Mouse (Mus musculus) MEL (cell line): ENCODE results near the gene Kat6b. TPM values are rescaled to one million over a fixed set of nuclear protein-coding genes. Genes with fewer than 3 reads are reported as not detected.
"Not testable (repeated sequence)": the region's sequence is repeated elsewhere in the genome, so short reads cannot be mapped to it uniquely, and the experiment has no call there.

Experiments used
- DNase-seq: peaks from one replicate; pipeline ENCODE4 v3.0.0; 2011; ENCODE audit warnings: low read depth, low spot score
- H3K27ac ChIP-seq: 2 replicates; pipeline ENCODE4 v1.5.1; 2012; ENCODE audit warnings: low read depth, mild to moderate bottlenecking, control low read depth, low read length, moderate library complexity; ENCODE audit not compliant: control insufficient read depth
- H3K27me3 ChIP-seq, 2 experiments: fragments of 150-350 bp in 1 of 2; sonication (generic) in 1 of 2; 2 replicates each; pipeline ENCODE4 v1.6.1; 2012; ENCODE audit warnings: low read length in 2 of 2, mild to moderate bottlenecking in 2 of 2, improper control_type of control experiment in 1 of 2, moderate library complexity in 1 of 2; ENCODE audit not compliant: insufficient read depth in 2 of 2, control insufficient read depth in 1 of 2
- H3K36me3 ChIP-seq, 2 experiments: 2 replicates each; pipeline ENCODE4 v1.6.1; 2012 to 2014; ENCODE audit warnings: low read length in 2 of 2, improper control_type of control experiment in 1 of 2, inconsistent platforms in 1 of 2, mild to moderate bottlenecking in 1 of 2; ENCODE audit not compliant: insufficient read depth in 2 of 2, control insufficient read depth in 1 of 2
- H3K4me1 ChIP-seq, 2 experiments: fragments of 150-350 bp in 1 of 2; sonication (generic) in 1 of 2; 2 replicates each; pipeline ENCODE4 v1.6.1; 2012; ENCODE audit warnings: low read length in 2 of 2, improper control_type of control experiment in 1 of 2, mild to moderate bottlenecking in 1 of 2; ENCODE audit not compliant: insufficient read depth in 2 of 2, control insufficient read depth in 1 of 2
- H3K4me3 ChIP-seq, 2 experiments: fragments of 150-350 bp in 1 of 2; sonication (generic) in 1 of 2; 2 replicates each; pipeline ENCODE4 v1.5.1; 2012; ENCODE audit warnings: low read depth in 2 of 2, low read length in 2 of 2, mild to moderate bottlenecking in 2 of 2, moderate library complexity in 2 of 2, control low read depth in 1 of 2, improper control_type of control experiment in 1 of 2; ENCODE audit not compliant: control insufficient read depth in 1 of 2, insufficient read depth in 1 of 2
- H3K79me2 ChIP-seq: 2 replicates; pipeline ENCODE4 v1.6.1; 2012; ENCODE audit warnings: mild to moderate bottlenecking, low read length, moderate library complexity; ENCODE audit not compliant: control insufficient read depth, poor library complexity, insufficient read depth
- H3K9ac ChIP-seq: 2 replicates; pipeline ENCODE4 v1.6.1; 2012; ENCODE audit warnings: low read depth, mild to moderate bottlenecking, control low read depth, low read length, moderate library complexity; ENCODE audit not compliant: control insufficient read depth, poor library complexity, severe bottlenecking
- H3K9me3 ChIP-seq: fragments of 150-350 bp; sonication (generic); replicated peaks from 2 replicates; pipeline ENCODE4 v1.6.1; 2012; ENCODE audit warnings: mild to moderate bottlenecking, low read length, improper control_type of control experiment, moderate library complexity; ENCODE audit not compliant: insufficient read depth
- BHLHE40 ChIP-seq: IDR thresholded peaks from 2 replicates; pipeline ENCODE4 v1.6.1; 2012; ENCODE audit warnings: low read depth, mild to moderate bottlenecking, inconsistent platforms, low read length, improper control_type of control experiment, borderline replicate concordance
- CHD2 ChIP-seq: IDR thresholded peaks from 2 replicates; pipeline ENCODE4 v1.6.1; 2011; ENCODE audit warnings: low read length, improper control_type of control experiment
- CTCF ChIP-seq, 3 experiments: IDR thresholded peaks in 2 of 3; conservative IDR thresholded peaks in 1 of 3; 2 replicates each; pipeline ENCODE4 v1.5.1; 2011 to 2012; ENCODE audit warnings: low read length in 3 of 3, low read depth in 2 of 3, mild to moderate bottlenecking in 2 of 3, improper control_type of control experiment in 1 of 3, inconsistent platforms in 1 of 3, mixed read lengths in 1 of 3, moderate library complexity in 1 of 3; ENCODE audit not compliant: control insufficient read depth in 1 of 3, insufficient read depth in 1 of 3, poor library complexity in 1 of 3, severe bottlenecking in 1 of 3
- EP300 ChIP-seq, 2 experiments: IDR thresholded peaks; 2 replicates each; pipeline ENCODE4 v1.6.1; 2011; ENCODE audit warnings: improper control_type of control experiment in 2 of 2, low read length in 2 of 2, low read depth in 1 of 2, mild to moderate bottlenecking in 1 of 2
- ETS1 ChIP-seq: IDR thresholded peaks from 2 replicates; pipeline ENCODE4 v1.6.1; 2012; ENCODE audit warnings: low read depth, mild to moderate bottlenecking, inconsistent platforms, low read length, improper control_type of control experiment, moderate library complexity
- GATA1 ChIP-seq: IDR thresholded peaks from 2 replicates; pipeline ENCODE4 v1.6.1; 2011; ENCODE audit warnings: low read depth, low read length, improper control_type of control experiment
- HCFC1 ChIP-seq: IDR thresholded peaks from 2 replicates; pipeline ENCODE4 v1.6.1; 2012; ENCODE audit warnings: low read depth, mild to moderate bottlenecking, inconsistent platforms, low read length, improper control_type of control experiment, moderate library complexity
- MAZ ChIP-seq: IDR thresholded peaks from 2 replicates; pipeline ENCODE4 v1.6.1; 2012; ENCODE audit warnings: low read depth, mild to moderate bottlenecking, inconsistent platforms, low read length, improper control_type of control experiment
- MEF2A ChIP-seq: IDR thresholded peaks from 2 replicates; pipeline ENCODE4 v1.6.1; 2014; ENCODE audit warnings: low read depth, mild to moderate bottlenecking, inconsistent platforms, low read length, improper control_type of control experiment; ENCODE audit not compliant: poor library complexity, insufficient replicate concordance, severe bottlenecking; ENCODE audit errors: extremely low read depth
- NRF1 ChIP-seq: IDR thresholded peaks from 2 replicates; pipeline ENCODE4 v1.6.1; 2014; ENCODE audit warnings: low read depth, mild to moderate bottlenecking, inconsistent platforms, low read length, improper control_type of control experiment, moderate library complexity; ENCODE audit not compliant: poor library complexity, insufficient read depth, severe bottlenecking
- POLR2A ChIP-seq, 2 experiments: IDR thresholded peaks; 2 replicates each; pipeline ENCODE4 v1.6.1; 2011 to 2012; ENCODE audit warnings: low read length in 2 of 2, mild to moderate bottlenecking in 2 of 2, control low read depth in 1 of 2, improper control_type of control experiment in 1 of 2, low read depth in 1 of 2, moderate library complexity in 1 of 2; ENCODE audit not compliant: control insufficient read depth in 1 of 2, insufficient read depth in 1 of 2, poor library complexity in 1 of 2
- POLR2AphosphoS2 ChIP-seq: IDR thresholded peaks from 2 replicates; pipeline ENCODE4 v1.6.1; 2011; ENCODE audit warnings: low read length, improper control_type of control experiment
- POLR2AphosphoS5 ChIP-seq: IDR thresholded peaks from 2 replicates; pipeline ENCODE4 v1.6.1; 2012; ENCODE audit warnings: low read depth, borderline replicate concordance, mild to moderate bottlenecking, inconsistent platforms, low read length, moderate library complexity, mixed read lengths
- SMC3 ChIP-seq: IDR thresholded peaks from 2 replicates; pipeline ENCODE4 v1.6.1; 2011; ENCODE audit warnings: low read depth, low read length, improper control_type of control experiment
- USF2 ChIP-seq, 2 experiments: IDR thresholded peaks; 2 replicates each; pipeline ENCODE4 v1.6.1; 2011 to 2012; ENCODE audit warnings: improper control_type of control experiment in 2 of 2, low read length in 2 of 2, borderline replicate concordance in 1 of 2, inconsistent platforms in 1 of 2, low read depth in 1 of 2, mild to moderate bottlenecking in 1 of 2; ENCODE audit not compliant: insufficient read depth in 1 of 2
- ZC3H11A ChIP-seq: IDR thresholded peaks from 2 replicates; pipeline ENCODE4 v1.6.1; 2012; ENCODE audit warnings: low read depth, mild to moderate bottlenecking, inconsistent platforms, low read length, improper control_type of control experiment
- ZKSCAN1 ChIP-seq: IDR thresholded peaks from 2 replicates; pipeline ENCODE4 v1.6.1; 2012; ENCODE audit warnings: low read depth, mild to moderate bottlenecking, inconsistent platforms, low read length, improper control_type of control experiment, moderate library complexity
- ZMIZ1 ChIP-seq: IDR thresholded peaks from 2 replicates; pipeline ENCODE4 v1.6.1; 2012; ENCODE audit warnings: low read depth, mild to moderate bottlenecking, inconsistent platforms, low read length, improper control_type of control experiment, moderate library complexity
- ZNF384 ChIP-seq: IDR thresholded peaks from 2 replicates; pipeline ENCODE4 v1.6.1; 2012; ENCODE audit warnings: low read depth, mild to moderate bottlenecking, inconsistent platforms, low read length, improper control_type of control experiment
- polyA plus RNA-seq, 2 experiments: library from polyadenylated mRNA; stranded (reverse) in 1 of 2; unstranded in 1 of 2; fragments of >175 nt in 1 of 2; fragments of >200 nt in 1 of 2; gene quantifications; 2 replicates each; pipeline versions ENCODE4 v1.2.1 to v1.2.4; 2012; ENCODE audit warnings: low replicate concordance in 2 of 2, low read depth in 1 of 2; ENCODE audit not compliant: insufficient read length in 2 of 2, insufficient read depth in 1 of 2, missing spikeins in 1 of 2
- total RNA-seq: library from RNA; depleted of rRNA; stranded (reverse); fragments of 300-350 nt; gene quantifications from 2 replicates; pipeline ENCODE4 v1.2.3, GENCODE M21; 2012

Kat6b gene
- total and polyA plus RNA-seq, 3 experiments: 1.8 to 5.4 TPM; not detected in 1

GRCm38 (mm10) chr14:21471975-21472374, 9.3 kb upstream of the Kat6b start:
- H3K27me3 ChIP-seq: peaks cover 2 to 4% of the 10 kb centered on the region in 2 experiments; a peak in 3 of 4 replicates
- TF ChIP-seq USF2 (IDR thresholded peaks at IDR 0.05; ENCODE audit: borderline replicate concordance in 1 of 2, insufficient read depth in 1 of 2, low read depth in 1 of 2, low read length in 2 of 2) (no peak), MAZ (no peak), CHD2 (no peak), ZC3H11A (no peak), POLR2A (IDR thresholded peaks at IDR 0.05; ENCODE audit: control insufficient read depth in 1 of 2, insufficient read depth in 1 of 2, low read depth in 1 of 2, low read length in 2 of 2, poor library complexity in 1 of 2) (no peak), BHLHE40 (no peak), HCFC1 (no peak), ZKSCAN1 (no peak), ZMIZ1 (no peak), CTCF (IDR thresholded peaks at IDR 0.05 in 2 of 3, conservative IDR thresholded peaks at IDR 0.05 in 1 of 3; ENCODE audit: control insufficient read depth in 1 of 3, insufficient read depth in 1 of 3, low read depth in 2 of 3, low read length in 3 of 3, poor library complexity in 1 of 3, severe bottlenecking in 1 of 3) (no peak), NRF1 (no peak), GATA1 (no peak), ZNF384 (no peak), ETS1 (no peak), POLR2AphosphoS2 (no peak)
- H3K9ac ChIP-seq: no peak overlapping the region
- H3K4me3 ChIP-seq: no peak overlapping the region
- no peak overlapping the region for H3K27ac ChIP-seq
- DNase-seq: no peak
- H3K79me2 ChIP-seq: no peaks in the 10 kb centered on the region
- H3K4me1 ChIP-seq: no peaks in the 10 kb centered on the region
- H3K36me3 ChIP-seq: no peaks in the 10 kb centered on the region
- H3K9me3 ChIP-seq: no peaks in the 10 kb centered on the region

GRCm38 (mm10) chr14:21474593-21475132, 6.6 kb upstream of the Kat6b start:
- not testable (repeated sequence) for H3K79me2 ChIP-seq, H3K36me3 ChIP-seq, H3K4me1 ChIP-seq, H3K9me3 ChIP-seq, DNase-seq, H3K27ac ChIP-seq, H3K4me3 ChIP-seq, H3K27me3 ChIP-seq, H3K9ac ChIP-seq

GRCm38 (mm10) chr14:21477181-21477580, 4.1 kb upstream of the Kat6b start:
- H3K36me3 ChIP-seq: no peaks in the 10 kb centered on the region
- H3K9me3 ChIP-seq: no peaks in the 10 kb centered on the region
- no peak for DNase-seq
- H3K27me3 ChIP-seq: peaks cover 0 to 2% of the 10 kb centered on the region in 2 experiments; a peak in 1 of 4 replicates
- H3K9ac ChIP-seq: no peak overlapping the region
- H3K4me3 ChIP-seq: no peak overlapping the region
- no peaks in the 10 kb centered on the region for H3K4me1 ChIP-seq
- TF ChIP-seq ZMIZ1 (no peak), MEF2A (no peak), SMC3 (no peak), EP300 (IDR thresholded peaks at IDR 0.05; ENCODE audit: low read depth in 1 of 2, low read length in 2 of 2) (no peak), CHD2 (no peak), POLR2AphosphoS5 (no peak)
- H3K79me2 ChIP-seq: no peaks in the 10 kb centered on the region
- H3K27ac ChIP-seq: no peak overlapping the region
